Mouse (Mus musculus) forebrain, postnatal 0 days (tissue): Measurements from ENCODE around the gene Cyp2d10. TPM values are rescaled to one million over a fixed set of nuclear protein-coding genes. Genes with fewer than 3 reads are reported as not detected.
A peak's percentile ranks its signal among the peaks of the same experiment; 100 is the strongest.

ENCODE experiments used
- ATAC-seq: fragments of 200-750 bp; cut with Nextera tagmentation; 2 replicates; pipeline ENCODE4 v1.8.0; 2017; ENCODE audit warnings: mild to moderate bottlenecking, moderate library complexity
- DNase-seq: peaks from one replicate; pipeline ENCODE4 v3.0.0-alpha.2; 2015
- H3K27ac ChIP-seq: fragments of 300-500 bp; sonication (generic); 2 replicates; pipeline ENCODE4 v1.5.1; 2014; ENCODE audit warnings: low read depth, mild to moderate bottlenecking, antibody characterized with exemption, low read length, moderate library complexity, mixed read lengths
- H3K27me3 ChIP-seq: fragments of 300-500 bp; sonication (generic); 2 replicates; pipeline ENCODE4 v1.6.1; 2014; ENCODE audit warnings: mild to moderate bottlenecking, low read length, mixed read lengths; ENCODE audit not compliant: insufficient read depth
- H3K36me3 ChIP-seq: fragments of 300-500 bp; sonication (generic); 2 replicates; pipeline ENCODE4 v1.6.1; 2014; ENCODE audit warnings: mild to moderate bottlenecking, moderate library complexity; ENCODE audit not compliant: insufficient read depth
- H3K4me1 ChIP-seq: fragments of 300-500 bp; sonication (generic); 2 replicates; pipeline ENCODE4 v1.6.1; 2014; ENCODE audit warnings: antibody characterized with exemption; ENCODE audit not compliant: insufficient read depth
- H3K4me2 ChIP-seq: fragments of 300-500 bp; sonication (generic); 2 replicates; pipeline ENCODE4 v1.6.1; 2014; ENCODE audit warnings: low read depth, mild to moderate bottlenecking, moderate library complexity
- H3K4me3 ChIP-seq: fragments of 300-500 bp; sonication (generic); 2 replicates; pipeline ENCODE4 v1.5.1; 2014; ENCODE audit warnings: low read depth, low read length, mixed read lengths
- H3K9ac ChIP-seq: fragments of 300-500 bp; sonication (generic); 2 replicates; pipeline ENCODE4 v1.6.1; 2014; ENCODE audit warnings: mild to moderate bottlenecking
- H3K9me3 ChIP-seq: fragments of 300-500 bp; sonication (generic); 2 replicates; pipeline ENCODE4 v1.6.1; 2016; ENCODE audit warnings: low read length
- CTCF ChIP-seq: sonication (generic); IDR thresholded peaks from 2 replicates; pipeline ENCODE4 v1.5.1; 2016; ENCODE audit warnings: antibody characterized with exemption, control low read depth, low read depth
- WGBS: fragments of 180-500 bp; shearing (Covaris S2); extraction: QIAGEN DNeasy Blood & Tissue Kit; methylation state at CpG from one replicate; pipeline ENCODE4 v1.1.7; 2014; 5-methylcytosine and 5-hydroxymethylcytosine counted together
- polyA plus RNA-seq: library from polyadenylated mRNA; unstranded; fragments of >200 nt; fragmentation: Nextera tagmentation; extraction: Ambion mirVana; gene quantifications from 2 replicates; pipeline ENCODE4 v1.2.1, GENCODE M21; 2015
- total RNA-seq: library from RNA; depleted of rRNA; stranded (reverse); fragments of >200 nt; gene quantifications from 2 replicates; pipeline ENCODE4 v1.2.3, GENCODE M21; 2014

Cyp2d10 gene
- total and polyA plus RNA-seq, 2 experiments from 2014 or later: not detected

- Histone ChIP-seq H3K9me3 (no peaks in the 10 kb centered on the region), H3K4me3 (no peak overlapping the region), H3K36me3 (no peaks in the 10 kb centered on the region), H3K4me1 (no peaks in the 10 kb centered on the region), H3K9ac (no peak overlapping the region), H3K4me2 (no peak overlapping the region), H3K27me3 (no peaks in the 10 kb centered on the region), H3K27ac (no peak overlapping the region)
- 0 out of 2 replicates have a peak, but pooled peaks have one; percentile 3 for TF ChIP-seq CTCF
- ATAC-seq (no peak), DNase-seq (no peak)
- WGBS: 75% methylated on average over 5 of the region's 5 CpGs
These were observed 31.1 kb upstream of the Cyp2d10 start for GRCm38 (mm10) chr15:82437975-82438617.

GRCm38 (mm10) chr15:82435606-82436005 is 28.6 kb upstream of the Cyp2d10 start:
- no peak overlapping the region for H3K4me3 ChIP-seq
- H3K4me1 ChIP-seq: no peaks in the 10 kb centered on the region
- H3K9ac ChIP-seq: no peak overlapping the region
- 84% methylated on average over 2 of the region's 2 CpGs for WGBS
- ATAC-seq: no peak
- no peaks in the 10 kb centered on the region for H3K36me3 ChIP-seq
- H3K9me3 ChIP-seq: no peaks in the 10 kb centered on the region
- TF ChIP-seq CTCF: no peak
- DNase-seq: no peak
- H3K27me3 ChIP-seq: no peaks in the 10 kb centered on the region
- no peak overlapping the region for H3K4me2 ChIP-seq
- no peak overlapping the region for H3K27ac ChIP-seq

GRCm38 (mm10) chr15:82435011-82435410 is 28.0 kb upstream of the Cyp2d10 start:
- Histone ChIP-seq H3K27me3 (no peaks in the 10 kb centered on the region), H3K4me3 (no peak overlapping the region), H3K4me2 (no peak overlapping the region), H3K9ac (no peak overlapping the region), H3K4me1 (no peaks in the 10 kb centered on the region), H3K9me3 (no peaks in the 10 kb centered on the region; the same call in 1 of the 2 replicates), H3K27ac (no peak overlapping the region), H3K36me3 (no peaks in the 10 kb centered on the region)
- WGBS: 75% methylated on average over 3 of the region's 3 CpGs
- no peak for TF ChIP-seq CTCF
- ATAC-seq: no peak
- DNase-seq: no peak

- DNase-seq (no peak), ATAC-seq (no peak)
- H3K4me1 ChIP-seq: no peaks in the 10 kb centered on the region
These were observed 27.5 kb upstream of the Cyp2d10 start for GRCm38 (mm10) chr15:82434541-82434940.

GRCm38 (mm10) chr15:82433621-82434020 is 26.6 kb upstream of the Cyp2d10 start:
- no peaks in the 10 kb centered on the region for H3K4me1 ChIP-seq
- no peak for ATAC-seq

More at GRCm38 (mm10) chr15:82434541-82434940, 27.5 kb upstream of the Cyp2d10 start:
- no peak for TF ChIP-seq CTCF
- 89% methylated on average over 3 of the region's 3 CpGs for WGBS
- no peak overlapping the region for H3K9ac ChIP-seq
- H3K27me3 ChIP-seq: no peaks in the 10 kb centered on the region
- H3K27ac ChIP-seq: no peak overlapping the region
- H3K4me2 ChIP-seq: no peak overlapping the region
- H3K36me3 ChIP-seq: no peaks in the 10 kb centered on the region
- H3K4me3 ChIP-seq: no peak overlapping the region
- peaks cover 4% of the 10 kb centered on the region; the same call in 1 of the 2 replicates for H3K9me3 ChIP-seq

GRCm38 (mm10) chr15:82433137-82433536 is 26.1 kb upstream of the Cyp2d10 start, which contains the start of gene Cyp2d9:
Cyp2d9 (plus strand) TSS chr15:82433437.
- DNase-seq: no peak

More at GRCm38 (mm10) chr15:82433621-82434020, 26.6 kb upstream of the Cyp2d10 start:
- Histone ChIP-seq H3K27ac (no peak overlapping the region), H3K9ac (no peak overlapping the region), H3K36me3 (no peaks in the 10 kb centered on the region), H3K9me3 (peaks cover 4% of the 10 kb centered on the region; the same call in 1 of the 2 replicates), H3K27me3 (no peaks in the 10 kb centered on the region), H3K4me2 (no peak overlapping the region), H3K4me3 (no peak overlapping the region)
- TF ChIP-seq CTCF: no peak
- DNase-seq: no peak
- 97% methylated on average over 3 of the region's 3 CpGs for WGBS

GRCm38 (mm10) chr15:82423471-82423870 is 16.5 kb upstream of the Cyp2d10 start:
- WGBS: 90% methylated on average over 3 of the region's 3 CpGs
- no peak overlapping the region for H3K9ac ChIP-seq
- H3K9me3 ChIP-seq: no peaks in the 10 kb centered on the region
- H3K4me3 ChIP-seq: no peak overlapping the region
- no peak overlapping the region for H3K27ac ChIP-seq
- no peak for DNase-seq
- H3K4me2 ChIP-seq: no peak overlapping the region
- TF ChIP-seq CTCF: no peak
- H3K27me3 ChIP-seq: no peaks in the 10 kb centered on the region
- no peaks in the 10 kb centered on the region for H3K4me1 ChIP-seq
- H3K36me3 ChIP-seq: no peaks in the 10 kb centered on the region
- no peak for ATAC-seq

More at GRCm38 (mm10) chr15:82433137-82433536, 26.1 kb upstream of the Cyp2d10 start, which contains the start of gene Cyp2d9:
- Histone ChIP-seq H3K27me3 (no peaks in the 10 kb centered on the region), H3K4me1 (no peaks in the 10 kb centered on the region), H3K36me3 (no peaks in the 10 kb centered on the region), H3K4me3 (no peak within 1 kb of the TSS), H3K27ac (no peak within 1 kb of the TSS), H3K4me2 (no peak within 1 kb of the TSS), H3K9me3 (peaks cover 4% of the 10 kb centered on the region; the same call in 1 of the 2 replicates), H3K9ac (no peak within 1 kb of the TSS)
- no peak for TF ChIP-seq CTCF
- no peak for ATAC-seq
